Mouse (Mus musculus) midbrain, embryonic 10.5 days (tissue): Measurements from ENCODE around the gene Aacs. TPM values are rescaled to one million over a fixed set of nuclear protein-coding genes. Genes with fewer than 3 reads are reported as not detected.
"Not testable (repeated sequence)": the region's sequence is repeated elsewhere in the genome, so short reads cannot be mapped to it uniquely, and the experiment has no call there.

Experiments
- DNase-seq: peaks from one replicate; pipeline ENCODE4 v3.0.0-alpha.2; 2017; ENCODE audit warnings: low spot score
- H3K27ac ChIP-seq: fragments of 300-500 bp; sonication (generic); replicated peaks from 2 replicates; pipeline ENCODE4 v1.5.1; 2016; ENCODE audit warnings: mild to moderate bottlenecking
- H3K27me3 ChIP-seq: fragments of 300-500 bp; sonication (generic); 2 replicates; pipeline ENCODE4 v1.6.1; 2016; ENCODE audit warnings: low read depth, mild to moderate bottlenecking; ENCODE audit not compliant: poor library complexity, severe bottlenecking
- H3K36me3 ChIP-seq: fragments of 300-500 bp; sonication (generic); 2 replicates; pipeline ENCODE4 v1.6.1; 2016; ENCODE audit warnings: mild to moderate bottlenecking, moderate library complexity
- H3K4me1 ChIP-seq: fragments of 300-500 bp; sonication (generic); 2 replicates; pipeline ENCODE4 v1.6.1; 2016
- H3K4me3 ChIP-seq: fragments of 300-500 bp; sonication (generic); 2 replicates; pipeline ENCODE4 v1.5.1; 2016; ENCODE audit warnings: mild to moderate bottlenecking, moderate library complexity
- H3K9me3 ChIP-seq: fragments of 300-500 bp; sonication (generic); replicated peaks from 2 replicates; pipeline ENCODE4 v1.6.1; 2016; ENCODE audit warnings: mild to moderate bottlenecking
- WGBS: fragments of 180-500 bp; shearing (Covaris S2); methylation state at CpG from one replicate; pipeline ENCODE4 v1.1.7; 2016; 5-methylcytosine and 5-hydroxymethylcytosine counted together
- polyA plus RNA-seq: library from polyadenylated mRNA; unstranded; fragments of >200 nt; fragmentation: Nextera tagmentation; extraction: Ambion mirVana; gene quantifications from 2 replicates; pipeline ENCODE4 v1.2.1, GENCODE M21; 2016

Gene Aacs
- polyA plus RNA-seq, 1 experiment from 2014 or later, result 63.9 TPM

- WGBS, result 90% methylated on average over 1 of the region's 1 CpGs
- Histone ChIP-seq H3K36me3 (peaks cover 79% of the 10 kb centered on the region), H3K9me3 (no peaks in the 10 kb centered on the region), H3K27ac (no peak overlapping the region), H3K4me3 (no peak overlapping the region), H3K4me1 (peaks cover 19% of the 10 kb centered on the region), H3K27me3 (no peaks in the 10 kb centered on the region)
- no peak for DNase-seq
These were observed 10.5 kb downstream of the Aacs start for GRCm38 (mm10) chr5:125486088-125486487.

GRCm38 (mm10) chr5:125487375-125488115 lies 11.9 kb downstream of the Aacs start:
- 64% methylated on average over 11 of the region's 11 CpGs for WGBS
- Histone ChIP-seq H3K4me1 (peaks cover 19% of the 10 kb centered on the region), H3K4me3 (no peak overlapping the region), H3K27ac (peak overlapping the region; percentile 74), H3K9me3 (no peaks in the 10 kb centered on the region), H3K27me3 (no peaks in the 10 kb centered on the region), H3K36me3 (peaks cover 81% of the 10 kb centered on the region)
- DNase-seq, result peak; percentile 52

DNA sequence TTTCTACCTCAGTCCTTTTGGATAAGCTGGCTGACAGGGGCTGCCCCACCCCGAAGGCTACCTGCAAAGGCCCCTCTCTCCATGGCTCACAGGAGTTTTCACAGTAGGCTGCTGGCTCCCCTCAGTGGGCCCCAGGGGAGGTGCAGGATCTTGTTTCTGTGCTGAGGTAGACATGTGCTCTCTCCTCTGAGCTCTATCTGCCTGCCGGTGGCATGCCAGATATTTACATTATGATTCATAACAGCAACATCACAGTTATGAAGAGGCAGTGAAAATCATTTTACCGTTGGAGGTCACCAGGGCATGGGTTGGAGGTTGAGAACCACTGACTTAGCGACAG lies 12.5 kb downstream of the Aacs start:
- H3K27ac ChIP-seq, result peak overlapping the region; percentile 74
- DNase-seq, result peak; percentile 26

GRCm38 (mm10) chr5:125488953-125489352 lies 13.3 kb downstream of the Aacs start:
- not testable (repeated sequence) for H3K9me3 ChIP-seq, H3K27ac ChIP-seq, H3K4me3 ChIP-seq, DNase-seq, H3K27me3 ChIP-seq
- H3K4me1 ChIP-seq, result peaks cover 19% of the 10 kb centered on the region
- peaks cover 78% of the 10 kb centered on the region for H3K36me3 ChIP-seq
- WGBS, result 86% methylated on average over 5 of the region's 5 CpGs

More for the DNA sequence above, 12.5 kb downstream of the Aacs start:
- H3K36me3 ChIP-seq, result peaks cover 81% of the 10 kb centered on the region
- H3K27me3 ChIP-seq, result no peaks in the 10 kb centered on the region
- H3K4me1 ChIP-seq, result peaks cover 19% of the 10 kb centered on the region
- H3K4me3 ChIP-seq, result no peak overlapping the region
- no peaks in the 10 kb centered on the region for H3K9me3 ChIP-seq
- WGBS, result 75% methylated on average over 4 of the region's 4 CpGs

- no peak overlapping the region; the same call in 1 of the 2 replicates for H3K27ac ChIP-seq
- peaks cover 19% of the 10 kb centered on the region for H3K4me1 ChIP-seq
- H3K27me3 ChIP-seq, result no peaks in the 10 kb centered on the region
- no peak overlapping the region for H3K4me3 ChIP-seq
- H3K9me3 ChIP-seq, result no peaks in the 10 kb centered on the region
- WGBS, result 91% methylated on average over 10 of the region's 10 CpGs
- DNase-seq, result no peak
- peaks cover 80% of the 10 kb centered on the region for H3K36me3 ChIP-seq
These were observed 15.5 kb downstream of the Aacs start for GRCm38 (mm10) chr5:125491107-125491506.

- Histone ChIP-seq H3K9me3 (no peaks in the 10 kb centered on the region), H3K27ac (0 out of 2 replicates have a peak overlapping the region, but pooled peaks have one; percentile 17), H3K4me1 (peaks cover 10% of the 10 kb centered on the region), H3K36me3 (peaks cover 72% of the 10 kb centered on the region), H3K4me3 (no peak overlapping the region), H3K27me3 (no peaks in the 10 kb centered on the region)
- WGBS, result 58% methylated on average over 17 of the region's 17 CpGs
- DNase-seq, result no peak
These were observed 16.9 kb downstream of the Aacs start for GRCm38 (mm10) chr5:125492379-125493092.

GRCm38 (mm10) chr5:125493093-125493423 lies 17.4 kb downstream of the Aacs start:
- H3K4me1 ChIP-seq, result peaks cover 8% of the 10 kb centered on the region
- H3K27ac ChIP-seq, result 0 out of 2 replicates have a peak overlapping the region, but pooled peaks have one; percentile 17
- H3K27me3 ChIP-seq, result no peaks in the 10 kb centered on the region
- no peak for DNase-seq
- H3K36me3 ChIP-seq, result peaks cover 67% of the 10 kb centered on the region
- H3K4me3 ChIP-seq, result no peak overlapping the region
- WGBS, result 63% methylated on average over 5 of the region's 5 CpGs
- H3K9me3 ChIP-seq, result no peaks in the 10 kb centered on the region

DNA sequence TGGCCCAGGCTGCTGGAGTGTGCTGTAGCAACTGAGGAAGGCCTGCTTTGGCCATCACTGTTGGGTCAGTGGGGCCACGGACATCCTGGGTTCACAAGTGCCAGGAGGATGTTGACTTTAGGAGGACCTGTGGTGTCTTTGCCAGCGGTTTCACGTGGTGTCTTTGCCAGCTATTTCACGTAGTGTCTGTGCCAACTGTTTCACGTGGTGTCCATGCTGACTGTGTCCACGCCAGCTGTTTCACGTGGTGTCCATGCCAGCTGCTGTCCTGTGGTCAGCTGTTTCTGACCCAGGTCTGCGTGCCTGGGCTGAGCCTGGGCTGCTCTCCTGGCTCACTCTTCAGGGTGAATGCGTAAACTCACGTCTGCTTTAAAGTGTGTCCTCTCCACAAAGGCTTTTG lies 20.0 kb downstream of the Aacs start:
- WGBS, result 91% methylated on average over 10 of the region's 10 CpGs
- peaks cover 6% of the 10 kb centered on the region; the same call in 1 of the 2 replicates for H3K4me1 ChIP-seq
- no peaks in the 10 kb centered on the region for H3K27me3 ChIP-seq
- H3K27ac ChIP-seq, result no peak overlapping the region
- no peak overlapping the region for H3K4me3 ChIP-seq
- no peaks in the 10 kb centered on the region for H3K9me3 ChIP-seq
- peaks cover 70% of the 10 kb centered on the region for H3K36me3 ChIP-seq
- DNase-seq, result no peak

- Histone ChIP-seq H3K4me3 (no peak overlapping the region), H3K27ac (0 out of 2 replicates have a peak overlapping the region, but pooled peaks have one; percentile 49), H3K4me1 (peaks cover 6% of the 10 kb centered on the region), H3K27me3 (no peaks in the 10 kb centered on the region), H3K36me3 (peaks cover 69% of the 10 kb centered on the region), H3K9me3 (no peaks in the 10 kb centered on the region)
- WGBS, result 70% methylated on average over 12 of the region's 12 CpGs
- DNase-seq, result peak; percentile 66
These were observed 22.4 kb downstream of the Aacs start for GRCm38 (mm10) chr5:125497821-125498600.

GRCm38 (mm10) chr5:125501505-125501904 lies 25.9 kb downstream of the Aacs start:
- WGBS, result 91% methylated on average over 6 of the region's 6 CpGs
- Histone ChIP-seq H3K27me3 (no peaks in the 10 kb centered on the region), H3K36me3 (peaks cover 69% of the 10 kb centered on the region)

DNA sequence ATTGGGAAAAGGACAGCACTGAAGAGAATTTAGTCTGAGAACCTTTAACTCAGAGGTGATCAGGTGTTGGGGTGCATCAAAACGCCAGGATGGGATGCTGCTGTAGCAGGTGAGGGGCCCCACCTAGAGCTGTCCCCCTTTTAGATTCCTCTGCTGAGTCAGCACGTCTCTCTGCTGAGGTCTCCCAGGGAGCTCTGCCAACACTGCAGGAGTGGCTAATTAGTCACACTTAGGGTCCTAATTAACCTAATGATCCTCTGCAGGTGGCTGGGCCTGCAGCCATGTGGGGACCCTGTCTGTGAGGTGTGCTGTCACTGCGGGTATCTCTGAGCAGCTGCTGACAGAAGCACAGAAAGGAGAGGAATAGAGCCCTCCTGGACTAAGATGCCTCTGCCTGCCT lies 26.6 kb downstream of the Aacs start:
- no peak overlapping the region for H3K4me3 ChIP-seq
- H3K27ac ChIP-seq, result no peak overlapping the region
- no peaks in the 10 kb centered on the region for H3K27me3 ChIP-seq
- DNase-seq, result no peak
- H3K9me3 ChIP-seq, result no peaks in the 10 kb centered on the region
- H3K4me1 ChIP-seq, result peaks cover 6% of the 10 kb centered on the region
- WGBS, result 48% methylated on average over 3 of the region's 3 CpGs
- H3K36me3 ChIP-seq, result peaks cover 74% of the 10 kb centered on the region

More at GRCm38 (mm10) chr5:125501505-125501904, 25.9 kb downstream of the Aacs start:
- Histone ChIP-seq H3K27ac (no peak overlapping the region), H3K9me3 (no peaks in the 10 kb centered on the region), H3K4me3 (no peak overlapping the region), H3K4me1 (peaks cover 6% of the 10 kb centered on the region)
- DNase-seq, result no peak

DNA sequence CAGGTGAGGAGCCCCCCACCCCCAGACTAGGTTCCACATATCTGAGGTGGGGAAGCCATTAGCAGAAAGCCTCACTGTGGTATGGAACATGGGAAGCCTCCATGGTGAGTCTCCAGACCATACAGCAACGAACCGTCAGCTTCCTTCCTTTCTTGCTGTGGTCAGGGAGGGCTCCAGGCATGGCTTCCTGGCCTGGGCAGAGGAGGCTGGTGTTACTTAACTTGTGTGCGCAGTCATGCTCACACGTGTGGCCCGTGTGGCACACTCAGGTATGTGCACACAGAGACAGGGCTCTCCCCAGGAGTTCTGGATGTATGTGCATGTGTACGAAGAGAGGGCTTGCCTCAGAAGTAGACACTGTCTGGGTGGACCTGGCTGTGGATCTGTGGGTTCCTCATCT lies 28.0 kb downstream of the Aacs start:
- Histone ChIP-seq H3K27ac (no peak overlapping the region), H3K27me3 (no peaks in the 10 kb centered on the region), H3K4me1 (no peaks in the 10 kb centered on the region; the same call in 1 of the 2 replicates), H3K4me3 (no peak overlapping the region), H3K36me3 (peaks cover 87% of the 10 kb centered on the region), H3K9me3 (no peaks in the 10 kb centered on the region)
- no peak for DNase-seq
- 97% methylated on average over 6 of the region's 6 CpGs for WGBS
